6 mouse cellular contexts compared by ENCODE assay signal in the genomic region with DNA sequence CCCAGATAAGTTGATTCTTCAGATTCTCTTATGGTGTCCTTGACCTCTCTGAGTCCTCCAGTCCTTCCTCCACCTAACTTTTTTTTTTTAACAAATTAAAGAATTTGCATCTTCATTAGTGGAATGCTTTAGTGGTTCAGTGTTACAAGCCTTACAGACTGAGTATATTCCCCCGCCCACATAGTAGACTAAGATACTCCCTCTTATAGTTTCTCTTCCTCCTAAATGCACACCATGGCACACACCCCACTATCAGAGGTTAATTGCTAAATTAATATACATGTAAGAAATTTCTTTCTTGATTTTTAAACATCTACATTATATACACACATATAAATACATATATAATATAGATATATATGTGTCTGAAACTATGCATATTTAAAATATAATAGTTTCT.
"Had no signal": no experiment of that assay in that cellular context is flagged by ENCODE, and none has a peak within 500 bp of the region (broad histone marks: within the 10 kb centered on the region; RNA-seq: fewer than 3 reads in every experiment).

No protein-coding gene starts in this region.

- ATAC-seq: hindbrain, embryonic 16.5 days; hindbrain, postnatal 0 days; inflammation-experienced regulatory T-cells, adult 6 months; intestine, embryonic 15.5 days; intestine, embryonic 16.5 days; intestine, postnatal 0 days had no signal
